Mouse (Mus musculus) heart, embryonic 10.5 days (tissue): ENCODE data around the gene Tgfa. TPM values are rescaled to one million over a fixed set of nuclear protein-coding genes. Genes with fewer than 3 reads are reported as not detected.

Experiments
- DNase-seq: peaks from one replicate; pipeline ENCODE4 v3.0.0-alpha.2; 2017; ENCODE audit warnings: low spot score
- H3K27ac ChIP-seq: fragments of 300-500 bp; sonication (generic); 2 replicates; pipeline ENCODE4 v1.5.1; 2016; ENCODE audit warnings: mild to moderate bottlenecking
- H3K27me3 ChIP-seq: fragments of 300-500 bp; sonication (generic); 2 replicates; pipeline ENCODE4 v1.6.1; 2016; ENCODE audit warnings: mild to moderate bottlenecking; ENCODE audit not compliant: poor library complexity, insufficient read depth, severe bottlenecking
- H3K36me3 ChIP-seq: fragments of 300-500 bp; sonication (generic); 2 replicates; pipeline ENCODE4 v1.6.1; 2016; ENCODE audit warnings: mild to moderate bottlenecking, moderate library complexity
- H3K4me1 ChIP-seq: fragments of 300-500 bp; sonication (generic); 2 replicates; pipeline ENCODE4 v1.6.1; 2016; ENCODE audit warnings: mild to moderate bottlenecking
- H3K4me3 ChIP-seq: fragments of 300-500 bp; sonication (generic); 2 replicates; pipeline ENCODE4 v1.5.1; 2016; ENCODE audit warnings: mild to moderate bottlenecking, moderate library complexity
- H3K9me3 ChIP-seq: fragments of 300-500 bp; sonication (generic); 2 replicates; pipeline ENCODE4 v1.6.1; 2016; ENCODE audit warnings: mild to moderate bottlenecking, moderate library complexity
- WGBS: fragments of 180-500 bp; shearing (Covaris S2); methylation state at CpG from one replicate; pipeline ENCODE4 v1.1.7; 2016; 5-methylcytosine and 5-hydroxymethylcytosine counted together
- polyA plus RNA-seq: library from polyadenylated mRNA; unstranded; fragments of >200 nt; fragmentation: Nextera tagmentation; extraction: Ambion mirVana; gene quantifications from 2 replicates; pipeline ENCODE4 v1.2.1, GENCODE M21; 2016

Tgfa gene
- polyA plus RNA-seq, 1 experiment from 2014 or later: 3.2 TPM

DNA sequence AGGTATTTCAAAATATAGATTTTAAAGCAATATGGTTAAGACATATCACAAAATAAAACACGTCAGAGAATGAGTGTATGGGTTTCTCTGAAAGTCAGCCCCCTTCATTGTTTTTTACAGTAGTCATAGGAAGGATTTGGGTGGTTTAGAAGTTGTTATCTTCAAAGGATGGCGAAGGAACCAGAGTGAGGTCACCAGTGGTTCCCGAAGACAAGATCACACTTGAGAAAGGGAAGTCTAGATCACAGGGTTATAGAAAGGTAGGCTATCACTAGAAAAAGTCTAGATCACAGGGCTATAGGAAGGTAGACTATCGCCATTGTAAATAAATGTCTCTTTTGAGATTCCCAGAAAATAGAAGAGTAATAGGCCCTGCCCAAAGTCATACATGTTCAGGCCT, 23.7 kb downstream of the Tgfa start:
- no peak for DNase-seq
- H3K27me3 ChIP-seq: no peaks in the 10 kb centered on the region
- no peaks in the 10 kb centered on the region for H3K9me3 ChIP-seq
- WGBS: 77% methylated on average over 4 of the region's 4 CpGs
- peaks cover 12% of the 10 kb centered on the region for H3K4me1 ChIP-seq
- H3K36me3 ChIP-seq: no peaks in the 10 kb centered on the region
- no peak overlapping the region for H3K4me3 ChIP-seq
- no peak overlapping the region for H3K27ac ChIP-seq

DNA sequence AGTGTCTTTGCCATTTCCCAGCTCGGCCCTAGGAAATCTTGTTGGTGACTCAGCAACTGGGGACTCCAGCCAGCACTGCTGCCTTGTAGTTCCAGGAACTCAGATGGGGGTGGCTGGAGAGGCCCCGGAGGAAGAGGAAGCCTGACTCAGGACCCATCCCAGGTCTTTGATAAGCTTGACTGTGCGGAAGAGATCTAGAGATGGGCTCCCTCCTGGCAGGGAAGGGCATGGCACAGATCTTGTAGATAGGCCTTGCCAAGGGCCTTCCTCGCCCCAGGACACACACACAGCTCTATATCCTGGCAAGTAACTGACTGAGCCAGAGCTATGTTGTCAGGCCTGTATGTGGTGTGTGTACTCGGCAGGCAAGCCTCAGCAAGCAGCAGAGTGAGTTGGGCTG, 24.5 kb downstream of the Tgfa start:
- Histone ChIP-seq H3K4me3 (no peak overlapping the region), H3K36me3 (no peaks in the 10 kb centered on the region), H3K27me3 (no peaks in the 10 kb centered on the region), H3K27ac (no peak overlapping the region), H3K4me1 (peaks cover 12% of the 10 kb centered on the region), H3K9me3 (no peaks in the 10 kb centered on the region)
- 54% methylated on average over 5 of the region's 5 CpGs for WGBS
- DNase-seq: no peak

DNA sequence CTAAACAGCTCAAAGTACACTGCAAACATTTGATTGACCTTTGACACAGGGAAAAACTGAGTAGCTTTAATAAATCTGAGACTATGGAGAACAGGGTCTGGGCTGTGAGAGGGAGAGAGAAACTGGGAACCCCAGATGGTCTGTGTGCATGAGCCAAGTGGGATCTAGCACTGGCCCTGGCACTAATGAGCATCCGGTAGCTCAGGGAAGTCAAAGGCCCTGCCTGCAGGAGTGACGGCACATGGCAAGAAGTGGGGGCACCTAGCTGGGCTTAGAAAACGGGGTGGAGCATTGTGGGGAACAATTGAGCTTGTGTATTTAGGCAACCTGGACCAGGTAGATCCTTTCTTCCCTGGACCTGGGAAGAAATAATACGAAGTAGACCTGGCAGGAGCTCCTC, 25.1 kb downstream of the Tgfa start:
- no peak overlapping the region for H3K27ac ChIP-seq
- H3K27me3 ChIP-seq: no peaks in the 10 kb centered on the region
- no peaks in the 10 kb centered on the region for H3K36me3 ChIP-seq
- no peaks in the 10 kb centered on the region for H3K9me3 ChIP-seq
- WGBS: 76% methylated on average over 4 of the region's 4 CpGs
- peaks cover 12% of the 10 kb centered on the region for H3K4me1 ChIP-seq
- DNase-seq: no peak
- no peak overlapping the region for H3K4me3 ChIP-seq

DNA sequence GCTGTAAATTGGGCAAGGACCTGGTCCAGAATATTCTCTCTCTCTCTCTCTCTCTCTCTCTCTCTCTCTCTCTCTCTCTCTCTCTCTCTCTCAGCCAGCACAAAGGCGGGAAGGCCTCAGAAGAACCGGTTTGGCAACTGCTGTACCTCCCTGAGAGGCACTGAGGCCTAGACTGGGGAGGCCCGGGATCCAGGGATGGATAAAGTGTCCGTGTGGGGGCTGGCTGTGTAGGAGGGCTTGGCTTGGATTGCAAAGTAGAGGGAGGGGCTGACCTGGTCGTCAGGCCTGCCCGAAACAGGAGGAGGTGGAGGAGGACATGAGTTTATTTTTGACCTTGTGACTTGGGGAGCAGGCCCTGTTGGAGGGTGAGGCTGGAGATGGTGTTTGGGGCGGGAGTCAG, 27.4 kb downstream of the Tgfa start:
- no peaks in the 10 kb centered on the region for H3K27me3 ChIP-seq
- H3K27ac ChIP-seq: peak overlapping the region; percentile 69; the same call in 1 of the 2 replicates
- H3K4me3 ChIP-seq: no peak overlapping the region
- no peak for DNase-seq
- H3K9me3 ChIP-seq: no peaks in the 10 kb centered on the region
- peaks cover 17% of the 10 kb centered on the region for H3K4me1 ChIP-seq
- 42% methylated on average over 7 of the region's 7 CpGs for WGBS
- no peaks in the 10 kb centered on the region for H3K36me3 ChIP-seq

DNA sequence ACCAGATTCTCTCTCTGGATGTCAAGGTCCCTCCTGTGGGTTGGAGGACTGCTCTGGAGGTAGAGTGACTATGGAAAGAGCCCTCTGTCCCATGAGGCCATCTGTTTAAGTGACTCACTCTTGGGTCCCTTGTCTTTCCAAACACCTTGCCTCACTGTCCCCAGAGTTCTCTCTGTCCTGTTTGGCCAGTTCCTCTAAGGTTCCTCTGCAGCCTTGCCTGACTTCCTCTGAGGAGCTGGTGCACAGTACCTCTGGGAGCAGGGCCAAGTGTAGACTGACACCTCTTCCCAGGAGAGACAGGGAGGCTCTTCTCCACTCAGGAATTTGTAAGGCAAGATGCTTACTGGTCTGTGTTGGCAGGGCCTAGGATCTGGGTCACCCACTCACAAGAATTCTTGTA, 30.6 kb downstream of the Tgfa start:
- Histone ChIP-seq H3K4me1 (peaks cover 11% of the 10 kb centered on the region), H3K27ac (no peak overlapping the region), H3K27me3 (no peaks in the 10 kb centered on the region), H3K9me3 (no peaks in the 10 kb centered on the region), H3K4me3 (no peak overlapping the region), H3K36me3 (no peaks in the 10 kb centered on the region)
- no peak for DNase-seq

DNA sequence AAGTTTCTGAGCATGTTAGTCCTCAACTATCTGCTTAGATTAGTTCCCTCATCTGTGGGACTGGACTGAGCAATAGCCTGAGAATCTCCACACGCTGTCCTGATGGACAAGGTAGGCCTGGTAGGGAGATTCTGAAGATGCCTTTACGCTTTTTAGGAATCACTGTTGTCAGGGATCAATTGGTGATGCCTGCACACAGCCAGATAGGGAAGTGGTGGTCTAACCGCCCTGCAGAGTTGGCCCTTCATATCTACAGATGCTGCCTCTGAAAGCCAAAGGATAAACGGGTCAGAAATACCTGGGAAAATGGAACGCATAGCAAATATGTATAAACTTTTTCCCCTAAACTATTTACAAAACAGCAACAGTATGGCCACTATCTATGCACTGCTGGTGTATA, 37.3 kb downstream of the Tgfa start:
- DNase-seq: no peak
- WGBS: 82% methylated on average over 5 of the region's 5 CpGs
- Histone ChIP-seq H3K4me1 (peaks cover 18% of the 10 kb centered on the region), H3K9me3 (no peaks in the 10 kb centered on the region), H3K4me3 (no peak overlapping the region), H3K27ac (no peak overlapping the region), H3K36me3 (no peaks in the 10 kb centered on the region), H3K27me3 (no peaks in the 10 kb centered on the region)

DNA sequence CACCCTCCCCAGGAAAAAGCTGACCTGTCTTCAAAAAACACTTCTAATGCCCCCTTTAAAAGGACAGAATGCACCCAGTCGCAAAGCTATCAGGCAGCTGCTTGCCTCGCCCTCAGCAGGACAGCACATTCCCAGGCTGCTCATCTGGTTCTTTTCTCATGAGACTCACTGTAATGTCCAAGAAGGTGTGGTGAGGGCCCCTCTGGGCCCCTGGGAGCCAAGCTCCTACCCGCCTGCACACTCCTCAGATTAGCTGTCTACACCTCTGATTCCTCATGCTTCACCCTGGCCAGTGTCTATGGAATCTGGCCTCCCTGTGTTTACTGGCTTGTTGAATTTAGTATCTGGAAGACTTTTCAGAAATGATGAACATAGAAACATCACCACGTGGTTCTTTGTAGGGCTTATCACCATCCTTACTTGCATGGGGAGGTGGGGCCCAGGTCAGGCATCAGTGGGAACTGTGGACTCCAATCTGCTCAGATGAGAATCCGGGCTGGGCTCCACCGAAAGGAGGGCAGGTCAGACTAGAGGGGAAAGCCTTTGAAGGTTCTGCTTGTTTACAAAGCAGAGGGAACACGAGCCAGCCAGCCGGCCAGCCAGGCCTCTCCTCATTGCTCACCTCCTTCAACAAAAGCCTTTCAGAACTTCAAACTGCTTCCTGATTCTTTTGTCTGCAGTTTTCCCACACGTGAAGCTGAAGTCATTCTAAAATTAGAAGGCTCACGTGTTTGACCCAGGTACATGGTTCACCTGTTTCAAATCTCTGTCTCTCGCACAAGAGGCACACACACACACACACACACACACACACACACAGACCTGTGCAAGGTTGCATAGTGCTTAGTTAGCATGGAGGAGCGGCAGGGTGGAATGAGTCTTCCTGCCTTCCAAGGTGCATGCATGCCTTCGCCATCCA, 38.7 kb downstream of the Tgfa start:
- 36% methylated on average over 13 of the region's 13 CpGs for WGBS
- Histone ChIP-seq H3K4me1 (peaks cover 18% of the 10 kb centered on the region), H3K27ac (peak overlapping the region; percentile 9; the same call in 1 of the 2 replicates), H3K9me3 (no peaks in the 10 kb centered on the region), H3K36me3 (no peaks in the 10 kb centered on the region), H3K4me3 (no peak overlapping the region), H3K27me3 (no peaks in the 10 kb centered on the region)
- no peak for DNase-seq

DNA sequence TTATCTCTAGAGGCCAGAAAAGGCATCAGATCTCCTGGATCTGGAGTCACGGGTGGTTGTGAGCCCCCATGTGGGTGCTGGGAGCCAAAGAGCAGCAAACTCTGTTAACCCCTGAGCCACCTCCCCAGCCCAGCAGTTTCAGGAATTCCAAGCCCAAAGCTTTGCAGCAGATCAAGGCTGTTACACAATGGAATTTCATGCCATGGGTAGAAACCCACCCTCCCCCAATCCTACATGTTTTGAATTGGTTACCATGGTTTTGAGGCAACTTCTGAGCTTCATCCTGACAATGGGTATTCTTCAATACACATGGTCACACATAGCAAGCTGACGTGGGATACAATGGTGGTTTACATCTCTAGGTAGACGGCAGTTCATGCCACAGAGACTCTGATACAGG, 49.8 kb downstream of the Tgfa start:
- Histone ChIP-seq H3K27ac (no peak overlapping the region), H3K27me3 (no peaks in the 10 kb centered on the region), H3K9me3 (no peaks in the 10 kb centered on the region), H3K4me3 (no peak overlapping the region), H3K36me3 (no peaks in the 10 kb centered on the region), H3K4me1 (peaks cover 3% of the 10 kb centered on the region; the same call in 1 of the 2 replicates)
- DNase-seq: no peak
- WGBS: 57% methylated on average over 3 of the region's 3 CpGs

DNA sequence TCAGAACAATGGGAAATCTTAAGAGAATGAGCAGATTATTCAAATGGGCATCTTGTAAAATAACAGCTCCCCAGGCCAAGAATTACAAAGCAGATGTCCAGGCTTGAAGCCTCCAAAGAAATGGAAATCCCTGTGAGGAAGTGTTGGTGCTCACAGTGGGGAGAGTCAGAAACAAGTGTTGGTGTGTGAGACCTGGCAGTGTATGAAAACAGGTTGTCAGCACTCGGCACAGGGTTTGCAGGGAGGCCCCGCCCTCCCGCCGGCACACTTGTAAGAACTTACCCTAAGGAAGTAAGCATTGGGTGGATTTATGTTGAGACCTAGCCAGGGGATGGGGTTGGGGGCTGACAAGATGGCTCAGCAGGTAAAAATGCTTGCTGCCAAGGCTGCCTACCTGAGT, 50.9 kb downstream of the Tgfa start:
- no peak overlapping the region for H3K4me3 ChIP-seq
- peaks cover 3% of the 10 kb centered on the region; the same call in 1 of the 2 replicates for H3K4me1 ChIP-seq
- WGBS: 32% methylated on average over 4 of the region's 4 CpGs
- H3K27ac ChIP-seq: no peak overlapping the region
- no peaks in the 10 kb centered on the region for H3K9me3 ChIP-seq
- H3K36me3 ChIP-seq: no peaks in the 10 kb centered on the region
- no peaks in the 10 kb centered on the region for H3K27me3 ChIP-seq
- no peak for DNase-seq

DNA sequence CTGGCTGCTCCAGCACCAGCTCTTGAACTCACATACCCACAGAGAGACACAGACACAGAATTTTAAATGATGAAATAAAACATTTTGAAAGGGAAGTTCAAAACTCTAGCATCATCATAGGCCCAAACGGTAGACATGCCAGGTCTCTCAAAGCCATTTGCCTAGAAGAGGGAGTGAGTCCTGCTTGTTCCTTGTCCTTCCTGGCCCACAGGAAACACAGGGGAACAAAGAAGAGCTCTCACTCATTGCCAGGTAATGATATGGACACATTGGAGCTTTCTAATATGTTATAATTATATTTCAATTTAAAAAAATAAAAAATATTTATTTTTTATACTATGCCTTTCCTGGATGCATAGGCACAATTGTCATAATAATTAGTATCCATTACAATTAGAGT, 53.5 kb downstream of the Tgfa start:
- no peaks in the 10 kb centered on the region for H3K9me3 ChIP-seq
- DNase-seq: no peak
- H3K27ac ChIP-seq: no peak overlapping the region
- H3K4me1 ChIP-seq: peaks cover 11% of the 10 kb centered on the region; the same call in 1 of the 2 replicates
- 76% methylated on average over 1 of the region's 1 CpGs for WGBS
- H3K27me3 ChIP-seq: no peaks in the 10 kb centered on the region
- no peaks in the 10 kb centered on the region for H3K36me3 ChIP-seq
- no peak overlapping the region for H3K4me3 ChIP-seq

DNA sequence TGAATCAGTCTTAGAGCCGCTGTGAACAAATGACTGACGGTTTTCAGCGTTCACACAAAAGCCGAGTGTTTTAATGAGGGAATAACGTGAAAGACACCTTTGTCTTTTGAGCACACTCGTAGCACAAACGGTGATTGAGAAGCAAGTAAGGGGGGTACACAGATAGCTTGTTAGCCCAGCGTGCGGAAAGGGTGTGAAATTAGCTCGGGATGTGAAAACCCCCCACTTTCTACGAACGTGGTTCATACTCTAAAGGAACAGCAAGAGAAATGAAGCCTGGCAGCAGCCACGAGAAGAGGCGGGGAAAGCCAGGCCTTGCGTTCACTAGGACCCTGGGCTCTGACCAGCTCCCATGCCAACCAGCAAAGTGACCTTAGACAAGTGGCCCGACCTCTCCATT, 54.0 kb downstream of the Tgfa start:
- WGBS: 72% methylated on average over 16 of the region's 16 CpGs
- Histone ChIP-seq H3K36me3 (no peaks in the 10 kb centered on the region), H3K9me3 (no peaks in the 10 kb centered on the region)

DNA sequence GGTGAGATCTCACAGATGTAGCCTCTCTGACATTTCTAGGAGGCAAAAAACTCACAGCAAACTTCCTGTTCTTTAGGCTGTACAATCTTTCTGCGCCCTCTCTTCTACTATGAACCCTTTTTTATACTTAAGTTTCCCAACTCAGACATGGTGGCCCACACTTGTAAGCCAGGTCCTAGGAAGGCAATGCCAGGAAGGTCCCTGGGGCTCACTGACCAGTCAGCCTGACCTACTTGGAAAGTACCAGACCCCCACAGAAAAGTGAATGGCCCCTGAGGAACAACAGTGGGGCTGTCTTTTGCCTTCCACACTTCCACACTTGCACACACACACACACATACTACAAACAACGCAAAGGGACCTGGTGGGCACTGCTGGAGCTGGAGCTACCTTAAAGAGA, 55.2 kb downstream of the Tgfa start:
- Histone ChIP-seq H3K9me3 (no peaks in the 10 kb centered on the region), H3K4me1 (peaks cover 8% of the 10 kb centered on the region; the same call in 1 of the 2 replicates), H3K27me3 (no peaks in the 10 kb centered on the region), H3K27ac (no peak overlapping the region), H3K36me3 (no peaks in the 10 kb centered on the region), H3K4me3 (no peak overlapping the region)
- no peak for DNase-seq
- 90% methylated on average over 2 of the region's 2 CpGs for WGBS

More for the DNA sequence above, 54.0 kb downstream of the Tgfa start:
- Histone ChIP-seq H3K4me3 (no peak overlapping the region), H3K27ac (no peak overlapping the region), H3K27me3 (no peaks in the 10 kb centered on the region), H3K4me1 (peaks cover 11% of the 10 kb centered on the region; the same call in 1 of the 2 replicates)
- no peak for DNase-seq

DNA sequence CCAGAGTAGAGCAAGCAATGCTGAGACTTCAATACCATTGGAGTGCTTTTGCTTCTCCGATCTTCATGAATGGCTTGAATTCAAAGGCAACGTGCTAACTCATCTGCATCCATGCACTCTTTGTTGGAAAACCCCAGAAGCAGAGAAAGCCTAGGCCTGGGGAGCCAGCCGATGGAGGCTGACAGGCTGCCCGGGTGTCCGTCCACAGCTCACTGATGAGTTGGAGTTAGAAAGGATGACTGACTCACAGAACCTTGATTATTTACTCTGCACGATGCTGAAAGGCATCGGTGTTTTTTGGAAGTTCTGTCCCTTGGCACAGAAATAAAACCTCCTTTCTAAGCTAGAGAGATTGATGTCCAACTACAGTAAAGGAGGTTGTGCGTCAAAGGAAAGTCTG, 55.8 kb downstream of the Tgfa start:
- DNase-seq: no peak
- Histone ChIP-seq H3K4me3 (no peak overlapping the region), H3K4me1 (peaks cover 8% of the 10 kb centered on the region; the same call in 1 of the 2 replicates), H3K27ac (no peak overlapping the region), H3K27me3 (no peaks in the 10 kb centered on the region), H3K9me3 (no peaks in the 10 kb centered on the region), H3K36me3 (no peaks in the 10 kb centered on the region)
- 80% methylated on average over 8 of the region's 8 CpGs for WGBS
